Mouse (Mus musculus) forebrain, embryonic 11.5 days (tissue): Measurements from ENCODE around the gene Ttll11. TPM values are rescaled to one million over a fixed set of nuclear protein-coding genes. Genes with fewer than 3 reads are reported as not detected.

Experiments
- ATAC-seq: fragments of 200-750 bp; cut with Nextera tagmentation; replicated peaks from 2 replicates; pipeline ENCODE4 v1.8.0; 2017; ENCODE audit warnings: moderate TSS enrichment; ENCODE audit not compliant: low FRiP score
- DNase-seq: peaks from one replicate; pipeline ENCODE4 v3.0.0-alpha.2; 2017; ENCODE audit warnings: low spot score
- H3K27ac ChIP-seq: fragments of 300-500 bp; sonication (generic); 2 replicates; pipeline ENCODE4 v1.5.1; 2014; ENCODE audit warnings: low read depth, low read length
- H3K27me3 ChIP-seq: fragments of 300-500 bp; sonication (generic); 2 replicates; pipeline ENCODE4 v1.6.1; 2014; ENCODE audit warnings: mild to moderate bottlenecking, low read length, mixed read lengths; ENCODE audit not compliant: control insufficient read depth, insufficient read depth
- H3K36me3 ChIP-seq: fragments of 300-500 bp; sonication (generic); 2 replicates; pipeline ENCODE4 v1.6.1; 2014; ENCODE audit warnings: mild to moderate bottlenecking, low read length, moderate library complexity, mixed read lengths; ENCODE audit not compliant: control insufficient read depth, insufficient read depth
- H3K4me1 ChIP-seq: fragments of 300-500 bp; sonication (generic); replicated peaks from 2 replicates; pipeline ENCODE4 v1.6.1; 2014; ENCODE audit warnings: low read length, mixed read lengths; ENCODE audit not compliant: control insufficient read depth, insufficient read depth
- H3K4me2 ChIP-seq: fragments of 300-500 bp; sonication (generic); 2 replicates; pipeline ENCODE4 v1.6.1; 2014; ENCODE audit warnings: low read depth, mild to moderate bottlenecking, low read length, moderate library complexity, mixed read lengths; ENCODE audit not compliant: severe bottlenecking
- H3K4me3 ChIP-seq: fragments of 300-500 bp; sonication (generic); 2 replicates; pipeline ENCODE4 v1.5.1; 2014; ENCODE audit warnings: low read depth, low read length
- H3K9ac ChIP-seq: fragments of 300-500 bp; sonication (generic); 2 replicates; pipeline ENCODE4 v1.6.1; 2014; ENCODE audit warnings: low read length
- H3K9me3 ChIP-seq: fragments of 300-500 bp; sonication (generic); 2 replicates; pipeline ENCODE4 v1.6.1; 2016; ENCODE audit warnings: low read length, mixed read lengths; ENCODE audit not compliant: control insufficient read depth
- WGBS: fragments of 180-500 bp; shearing (Covaris S2); extraction: QIAGEN DNeasy Blood & Tissue Kit; methylation state at CpG from one replicate; pipeline ENCODE4 v1.1.7; 2014; 5-methylcytosine and 5-hydroxymethylcytosine counted together
- polyA plus RNA-seq: library from polyadenylated mRNA; unstranded; fragments of >200 nt; fragmentation: Nextera tagmentation; extraction: Ambion mirVana; gene quantifications from 2 replicates; pipeline ENCODE4 v1.2.1, GENCODE M21; 2014

The Ttll11 gene
- polyA plus RNA-seq, 1 experiment from 2014 or later: 2.3 TPM

GRCm38 (mm10) chr2:35851420-35852163, 128.1 kb downstream of the Ttll11 start:
- WGBS: 31% methylated on average over 17 of the region's 17 CpGs
- H3K9me3 ChIP-seq: no peaks in the 10 kb centered on the region
- no peaks in the 10 kb centered on the region for H3K27me3 ChIP-seq
- no peaks in the 10 kb centered on the region for H3K36me3 ChIP-seq
- no peak overlapping the region for H3K4me2 ChIP-seq
- H3K9ac ChIP-seq: no peak overlapping the region
- DNase-seq (no peak), ATAC-seq (0 out of 2 replicates have a peak, but pooled peaks have one; percentile 20)
- peaks cover 3% of the 10 kb centered on the region; the same call in 1 of the 2 replicates for H3K4me1 ChIP-seq
- no peak overlapping the region for H3K27ac ChIP-seq
- H3K4me3 ChIP-seq: no peak overlapping the region

DNA sequence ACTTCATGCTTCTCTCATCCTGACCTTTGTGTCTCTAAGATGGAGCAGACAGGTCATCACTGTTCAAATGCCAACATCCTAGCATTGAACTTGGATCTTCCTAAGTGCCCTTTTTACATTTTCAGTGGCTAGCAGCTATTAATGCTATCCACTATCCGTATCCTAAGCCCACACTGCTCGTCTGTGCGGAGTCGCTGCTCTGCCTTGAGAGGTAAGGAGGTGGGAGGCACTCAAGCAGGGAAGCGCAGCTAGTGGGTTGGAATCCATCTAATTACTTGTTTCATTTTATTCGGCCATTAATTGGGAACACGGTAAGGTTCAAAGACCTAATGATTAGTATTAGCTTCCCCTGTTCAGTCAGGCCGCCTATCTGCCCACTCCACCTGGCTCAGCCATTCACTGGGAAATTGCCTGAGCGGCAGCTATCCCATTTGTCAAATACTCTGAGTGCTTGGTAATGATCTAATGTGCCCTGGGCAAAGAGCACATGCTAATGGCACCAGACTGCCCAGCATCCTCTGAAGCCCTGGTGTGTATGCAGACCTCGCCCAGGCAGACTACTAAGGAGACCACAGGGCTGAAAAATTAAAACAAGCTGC, 130.0 kb downstream of the Ttll11 start:
- ATAC-seq: peak; percentile 47; the same call in 1 of the 2 replicates
- peaks cover 3% of the 10 kb centered on the region; the same call in 1 of the 2 replicates for H3K4me1 ChIP-seq
- no peaks in the 10 kb centered on the region for H3K36me3 ChIP-seq
- no peak overlapping the region for H3K4me3 ChIP-seq
- no peak overlapping the region for H3K4me2 ChIP-seq
- no peaks in the 10 kb centered on the region for H3K27me3 ChIP-seq
- no peak overlapping the region for H3K27ac ChIP-seq
- 37% methylated on average over 10 of the region's 10 CpGs for WGBS
- no peaks in the 10 kb centered on the region for H3K9me3 ChIP-seq
- no peak for DNase-seq
- H3K9ac ChIP-seq: no peak overlapping the region

DNA sequence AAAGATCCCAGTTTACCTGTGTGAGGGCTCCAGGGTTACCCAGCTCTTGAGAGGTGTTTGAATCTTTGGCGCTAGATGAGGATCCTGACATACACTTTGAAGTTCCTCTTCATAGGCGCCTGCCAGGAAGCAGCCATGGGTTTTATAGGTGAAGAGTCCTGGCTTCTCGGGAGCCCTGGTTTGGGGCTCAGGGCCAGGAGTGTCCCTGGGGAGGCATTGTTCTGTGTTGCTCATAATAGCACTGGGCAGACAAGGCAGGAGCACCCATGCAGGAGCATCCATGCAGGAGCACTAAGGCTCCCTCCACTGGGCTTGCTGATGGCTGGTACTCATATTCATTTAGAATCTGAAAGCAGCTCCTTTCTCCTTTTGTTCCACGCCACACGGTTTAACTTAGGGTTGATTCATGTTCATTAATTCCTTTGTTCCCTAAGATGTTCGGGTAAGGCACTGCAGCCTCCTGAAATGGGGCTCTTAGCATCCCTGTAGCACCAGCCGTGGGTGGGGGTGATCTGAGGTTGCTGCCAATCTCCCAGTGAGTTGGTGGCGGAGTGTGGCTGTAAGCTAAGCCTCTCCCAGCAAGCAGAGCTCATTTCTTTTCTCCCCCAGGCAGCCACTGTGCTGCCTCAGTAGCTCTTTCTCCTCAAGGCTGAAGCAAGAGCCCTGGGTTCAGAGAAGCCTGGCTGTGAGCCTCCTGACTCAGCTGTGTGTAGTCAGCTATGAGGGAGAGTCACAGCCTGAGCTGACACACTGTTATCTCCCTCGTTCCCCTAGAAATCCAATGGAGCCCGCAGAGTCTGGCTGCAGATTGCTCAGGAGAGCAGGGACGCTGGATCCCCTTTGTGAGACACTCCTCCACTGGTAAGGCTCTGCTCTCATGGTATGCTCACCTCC, 133.9 kb downstream of the Ttll11 start:
- whole genome bisulfite sequencing: 30% methylated on average over 11 of the region's 11 CpGs
- no peak overlapping the region for H3K27ac ChIP-seq
- peaks cover 11% of the 10 kb centered on the region; the same call in 1 of the 2 replicates for H3K4me1 ChIP-seq
- no peaks in the 10 kb centered on the region for H3K27me3 ChIP-seq
- H3K9ac ChIP-seq: no peak overlapping the region
- ATAC-seq (no peak), DNase-seq (no peak)
- H3K4me2 ChIP-seq: no peak overlapping the region
- no peaks in the 10 kb centered on the region for H3K36me3 ChIP-seq
- no peak overlapping the region for H3K4me3 ChIP-seq
- H3K9me3 ChIP-seq: no peaks in the 10 kb centered on the region

DNA sequence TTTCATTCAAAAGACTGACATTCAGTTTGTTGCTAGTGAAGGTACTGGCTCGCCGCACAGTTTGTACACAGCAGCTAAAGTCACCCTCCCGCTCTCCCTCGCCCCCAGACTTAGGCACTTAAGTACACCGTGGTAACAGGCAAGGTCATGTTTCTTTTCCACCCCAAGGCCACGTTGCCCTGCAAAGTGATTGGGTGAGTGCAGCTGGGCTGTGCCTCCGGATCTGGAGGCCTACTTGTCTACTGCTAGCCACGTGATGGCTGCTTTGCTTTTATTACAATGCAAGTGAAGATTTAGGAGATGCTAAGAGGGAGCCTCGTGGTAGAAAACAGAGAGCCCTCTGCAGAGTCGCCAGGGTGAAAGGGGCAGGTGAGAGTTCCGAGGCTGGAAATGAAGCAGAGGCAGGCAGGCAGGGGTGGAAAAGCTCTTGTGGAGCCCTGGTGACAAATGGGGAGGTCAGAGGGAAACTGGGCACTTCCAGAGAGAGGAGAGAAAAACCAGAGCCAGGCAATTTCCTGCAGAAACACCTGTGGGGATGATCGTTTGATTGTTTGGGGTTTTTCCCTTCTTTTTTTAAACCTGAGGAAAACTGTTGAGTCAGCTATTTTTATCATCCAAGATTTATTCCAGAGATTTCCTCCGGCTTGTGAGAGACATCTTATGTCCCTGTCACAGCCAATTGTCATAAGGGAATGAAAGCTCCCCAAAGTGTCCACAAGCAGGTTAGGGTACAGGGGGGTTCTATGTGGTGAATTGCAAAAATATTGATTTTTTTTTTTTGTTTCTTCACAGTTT, 135.6 kb downstream of the Ttll11 start:
- Histone ChIP-seq H3K4me2 (no peak overlapping the region), H3K27ac (no peak overlapping the region), H3K36me3 (no peaks in the 10 kb centered on the region), H3K9me3 (no peaks in the 10 kb centered on the region), H3K27me3 (no peaks in the 10 kb centered on the region), H3K4me3 (no peak overlapping the region), H3K4me1 (peaks cover 8% of the 10 kb centered on the region; the same call in 1 of the 2 replicates), H3K9ac (no peak overlapping the region)
- 36% methylated on average over 13 of the region's 13 CpGs for WGBS
- no peak for DNase-seq
- ATAC-seq: no peak

GRCm38 (mm10) chr2:35842780-35843474, 136.8 kb downstream of the Ttll11 start:
- Histone ChIP-seq H3K4me2 (no peak overlapping the region), H3K4me1 (peaks cover 8% of the 10 kb centered on the region; the same call in 1 of the 2 replicates), H3K9me3 (no peaks in the 10 kb centered on the region), H3K9ac (no peak overlapping the region), H3K36me3 (no peaks in the 10 kb centered on the region), H3K27ac (no peak overlapping the region), H3K4me3 (no peak overlapping the region), H3K27me3 (no peaks in the 10 kb centered on the region)
- 58% methylated on average over 16 of the region's 16 CpGs for WGBS
- ATAC-seq (0 out of 2 replicates have a peak, but pooled peaks have one; percentile 59), DNase-seq (no peak)

GRCm38 (mm10) chr2:35841841-35842420, 137.8 kb downstream of the Ttll11 start:
- WGBS: 61% methylated on average over 4 of the region's 4 CpGs
- Histone ChIP-seq H3K4me1 (peaks cover 8% of the 10 kb centered on the region; the same call in 1 of the 2 replicates), H3K36me3 (no peaks in the 10 kb centered on the region), H3K9me3 (peaks cover 6% of the 10 kb centered on the region; the same call in 1 of the 2 replicates), H3K9ac (no peak overlapping the region), H3K27ac (no peak overlapping the region), H3K27me3 (no peaks in the 10 kb centered on the region), H3K4me2 (no peak overlapping the region), H3K4me3 (no peak overlapping the region)
- no peak for DNase-seq
- ATAC-seq: no peak

DNA sequence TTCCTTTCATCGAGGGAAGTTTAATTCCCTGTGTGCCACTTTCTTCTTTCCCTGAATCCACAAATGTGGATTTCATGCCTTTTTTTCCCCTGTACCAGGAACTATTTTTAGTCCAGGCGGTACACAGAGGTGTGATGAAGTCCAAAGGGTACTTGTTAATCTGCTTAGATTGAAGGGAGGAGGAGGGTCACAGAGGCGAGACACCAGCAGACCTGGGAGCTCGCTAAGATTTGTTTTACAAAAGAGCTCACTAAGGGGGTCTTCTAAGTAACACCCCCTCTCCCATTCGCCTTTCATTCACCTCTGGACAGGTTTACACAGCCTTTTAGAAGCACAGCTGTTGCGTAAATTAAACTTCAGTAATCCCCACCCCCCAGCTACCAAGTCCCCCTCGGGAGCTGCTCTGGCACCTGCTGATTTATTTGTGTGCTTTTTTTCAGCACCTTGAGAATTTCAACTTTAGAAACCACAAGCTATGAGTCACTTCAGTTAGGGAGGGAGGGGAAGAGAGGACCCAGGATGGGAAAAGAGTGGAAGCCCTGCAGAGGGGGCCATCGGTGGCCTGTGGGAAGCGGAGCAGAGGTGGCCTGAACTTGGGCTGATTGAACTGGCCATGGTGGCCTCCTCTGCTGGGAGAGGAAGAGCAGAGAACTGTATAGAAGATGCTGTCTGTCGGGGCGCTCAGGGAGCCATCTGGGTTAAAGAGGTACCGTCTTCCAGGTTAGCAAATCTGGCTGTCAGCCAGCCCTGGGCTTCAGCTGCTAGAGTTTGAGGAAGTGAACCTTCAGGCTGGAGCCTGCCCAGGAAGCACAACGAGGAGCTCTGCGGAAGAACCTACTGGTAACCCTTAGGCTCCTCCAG, 138.5 kb downstream of the Ttll11 start:
- Histone ChIP-seq H3K4me2 (no peak overlapping the region), H3K27ac (no peak overlapping the region), H3K36me3 (no peaks in the 10 kb centered on the region), H3K4me1 (peaks cover 8% of the 10 kb centered on the region; the same call in 1 of the 2 replicates), H3K27me3 (no peaks in the 10 kb centered on the region), H3K9me3 (peaks cover 9% of the 10 kb centered on the region; the same call in 1 of the 2 replicates), H3K4me3 (no peak overlapping the region), H3K9ac (no peak overlapping the region)
- WGBS: 19% methylated on average over 14 of the region's 14 CpGs
- DNase-seq (no peak), ATAC-seq (peak; percentile 54; the same call in 1 of the 2 replicates)
